ENCODE assay signal across 9 mouse cellular contexts in the genomic region with DNA sequence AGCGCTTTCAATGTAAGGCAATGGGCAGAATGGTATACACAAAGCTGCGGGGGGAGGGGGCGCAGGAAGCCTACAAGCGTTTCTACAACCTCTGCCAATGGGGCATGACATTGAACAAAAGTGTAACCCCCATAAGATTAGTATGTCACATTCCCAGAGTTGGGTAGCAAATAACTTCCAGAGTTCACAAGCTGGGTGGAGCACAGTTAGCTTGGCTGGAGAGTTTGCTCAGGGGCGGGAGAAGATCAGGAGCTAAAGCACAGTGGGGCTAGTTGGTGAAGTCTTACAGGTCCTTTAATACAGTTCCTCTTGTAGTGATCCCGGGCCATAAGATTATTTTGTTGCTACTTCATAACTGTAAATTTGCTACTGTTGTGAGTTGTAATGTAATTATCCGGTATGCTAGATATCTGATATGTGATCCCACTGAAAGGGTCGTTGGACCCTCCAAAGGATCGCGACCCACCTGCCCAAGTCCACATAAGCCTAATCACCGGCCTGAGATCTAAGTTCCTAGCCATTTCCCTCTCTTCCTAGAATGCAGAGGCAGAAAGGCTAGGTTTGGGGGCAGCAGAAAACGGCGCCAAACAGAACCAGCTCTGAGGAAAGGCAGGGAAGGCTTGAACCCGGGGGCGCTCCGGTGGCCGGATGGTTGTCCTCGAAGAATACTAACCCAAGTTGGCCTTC. TPM values are rescaled to one million over a fixed set of nuclear protein-coding genes. Genes with fewer than 3 reads are reported as not detected.
A peak's percentile ranks its signal among the peaks of the same experiment; 100 is the strongest.
DNase-seq lines count a peak whose midpoint lies in the region; ATAC-seq and TF ChIP-seq lines count a peak whose summit lies in the region.
"Had no signal": no experiment of that assay in that cellular context is flagged by ENCODE, and none has a peak within 500 bp of the region (broad histone marks: within the 10 kb centered on the region; RNA-seq: fewer than 3 reads in every experiment).

No protein-coding gene starts in this region.

- ATAC-seq in forebrain, embryonic 12.5 days (ENCODE audit: low FRiP score), result peak; percentile 13; the same call in 1 of the 2 replicates
- ATAC-seq in midbrain, postnatal 0 days (ENCODE audit: low FRiP score), result no peak

- no peak for TF ChIP-seq CTCF in heart, adult 2 months (IDR thresholded peaks at IDR 0.05)
- no peak for TF ChIP-seq CTCF in midbrain, postnatal 0 days (IDR thresholded peaks at IDR 0.05)

- H3K27ac ChIP-seq in heart, adult 2 months, result peak overlapping the region; percentile 97
- peak overlapping the region; percentile 85 for H3K27ac ChIP-seq in forebrain, embryonic 12.5 days
- peak overlapping the region; percentile 69 for H3K27ac ChIP-seq in midbrain, postnatal 0 days (ENCODE audit: low read depth, low read length)

- intact Hi-C loops in heart, adult 2 months (cut with DNase I), result no loop called here

- peaks cover 15% of the 10 kb centered on the region for H3K4me1 ChIP-seq in heart, adult 2 months (ENCODE audit: control insufficient read depth, insufficient read depth, low read length)
- H3K4me1 ChIP-seq in forebrain, embryonic 12.5 days, result peaks cover 39% of the 10 kb centered on the region
- peaks cover 10% of the 10 kb centered on the region for H3K4me1 ChIP-seq in midbrain, postnatal 0 days (ENCODE audit: insufficient read depth, low read length)

- no peaks in the 10 kb centered on the region for H3K9me3 ChIP-seq in forebrain, embryonic 12.5 days
- no peaks in the 10 kb centered on the region for H3K9me3 ChIP-seq in midbrain, postnatal 0 days (ENCODE audit: low read length)

- H3K27me3 ChIP-seq in heart, adult 2 months (ENCODE audit: control insufficient read depth, insufficient read depth, low read length), result no peaks in the 10 kb centered on the region
- H3K27me3 ChIP-seq in forebrain, embryonic 12.5 days, result no peaks in the 10 kb centered on the region
- H3K27me3 ChIP-seq in midbrain, postnatal 0 days (ENCODE audit: insufficient read depth, low read length), result no peaks in the 10 kb centered on the region

- H3K79me2 ChIP-seq in heart, adult 2 months (replicated peaks; ENCODE audit: control insufficient read depth, insufficient read depth, low read length), result peaks cover 5% of the 10 kb centered on the region

- TF ChIP-seq POLR2A in heart, adult 2 months (IDR thresholded peaks at IDR 0.05; ENCODE audit: insufficient read depth, low read depth, low read length), result no peak

- H3K36me3 ChIP-seq in heart, adult 2 months (ENCODE audit: control insufficient read depth, insufficient read depth, low read length), result peaks cover 23% of the 10 kb centered on the region
- H3K36me3 ChIP-seq in forebrain, embryonic 12.5 days (replicated peaks), result peaks cover 7% of the 10 kb centered on the region; the same call in 1 of the 2 replicates
- no peaks in the 10 kb centered on the region for H3K36me3 ChIP-seq in midbrain, postnatal 0 days (ENCODE audit: insufficient read depth, low read length)

- H3K4me2 ChIP-seq in forebrain, embryonic 12.5 days, result peak overlapping the region; percentile 90
- H3K4me2 ChIP-seq in midbrain, postnatal 0 days (ENCODE audit: low read depth, low read length, poor library complexity, severe bottlenecking), result peak overlapping the region; percentile 69

- WGBS in heart, adult 2 months, result 13% methylated on average over 18 of the region's 18 CpGs
- 16% methylated on average over 15 of the region's 18 CpGs for WGBS in forebrain, embryonic 12.5 days
- WGBS in midbrain, postnatal 0 days, result 13% methylated on average over 18 of the region's 18 CpGs

- peak overlapping the region; percentile 96 for H3K9ac ChIP-seq in heart, adult 2 months (ENCODE audit: low read depth, low read length)
- peak overlapping the region; percentile 98 for H3K9ac ChIP-seq in forebrain, embryonic 12.5 days
- H3K9ac ChIP-seq in midbrain, postnatal 0 days (replicated peaks; ENCODE audit: low read length, poor library complexity, severe bottlenecking), result peak overlapping the region; percentile 78

- TF ChIP-seq EP300 in heart, adult 2 months (IDR thresholded peaks at IDR 0.05; ENCODE audit: insufficient read depth, low read depth, low read length), result no peak

- peak overlapping the region; percentile 89 for H3K4me3 ChIP-seq in heart, adult 2 months
- peak overlapping the region; percentile 99 for H3K4me3 ChIP-seq in forebrain, embryonic 12.5 days (replicated peaks)
- peak overlapping the region; percentile 100 for H3K4me3 ChIP-seq in midbrain, postnatal 0 days (ENCODE audit: low read depth, low read length)

- DNase-seq in heart, adult 2 months, result peak; percentile 14 to 33
- no peak for DNase-seq in heart, postnatal 4 days
- DNase-seq in Muller cell, postnatal 12 days (ENCODE audit: inconsistent ontology term), result peak; percentile 16
- DNase-seq in kidney, postnatal 4 days, result peak; percentile 28 to 35
- DNase-seq in midbrain, postnatal 0 days (ENCODE audit: low spot score), result no peak
- no peak for DNase-seq in gastrocnemius, postnatal 10 days
- DNase-seq in adrenal gland, adult 18-20 months (ENCODE audit: low spot score in 2 of 2), result no peak

RNA-seq across cellular contexts. Expression of a gene that starts 0.4 kb away (rescaled TPM):
- 1 to 10 TPM; 1.2 to 1.5 TPM for total RNA-seq in heart, adult 2 months (2021)
- polyA plus RNA-seq in heart, adult 2 months (2012; rRNA removed), result 1.1 and 1.7 TPM in 2 replicates
- 1 to 10 TPM; 2.3 to 2.6 TPM for total RNA-seq in heart, postnatal 4 days (2021)
- 3.1 and 4.3 TPM in 2 replicates for polyA plus RNA-seq in forebrain, embryonic 12.5 days (2016; fragmentation: Nextera tagmentation; extraction: Ambion mirVana)
- 1.2 and 1.4 TPM in 2 replicates for total RNA-seq in midbrain, postnatal 0 days (2014; rRNA removed)
- 0.86 and 1.4 TPM in 2 replicates for polyA plus RNA-seq in midbrain, postnatal 0 days (2015; fragmentation: Nextera tagmentation; extraction: Ambion mirVana)
- 1 to 10 TPM; 2.6 to 2.9 TPM for total RNA-seq in gastrocnemius, postnatal 10 days (2021)
- 1 to 10 TPM; 2.5 to 4.1 TPM for total RNA-seq in adrenal gland, adult 18-20 months (2021)

RNA-seq across cellular contexts. Expression of a gene that starts 0.5 kb away (rescaled TPM):
- total RNA-seq in heart, adult 2 months (2021), result 100 to 1,000 TPM; 668 to 715 TPM
- 423 and 709 TPM in 2 replicates for polyA plus RNA-seq in heart, adult 2 months (2012; rRNA removed)
- total RNA-seq in heart, postnatal 4 days (2021), result 100 to 1,000 TPM; 538 to 559 TPM
- polyA plus RNA-seq in forebrain, embryonic 12.5 days (2016; fragmentation: Nextera tagmentation; extraction: Ambion mirVana), result 104 and 109 TPM in 2 replicates
- 115 and 118 TPM in 2 replicates for total RNA-seq in midbrain, postnatal 0 days (2014; rRNA removed)
- polyA plus RNA-seq in midbrain, postnatal 0 days (2015; fragmentation: Nextera tagmentation; extraction: Ambion mirVana), result 92.5 and 99.6 TPM in 2 replicates
- 100 to 1,000 TPM; 284 to 308 TPM for total RNA-seq in gastrocnemius, postnatal 10 days (2021)
- 100 to 1,000 TPM; 364 to 483 TPM for total RNA-seq in adrenal gland, adult 18-20 months (2021)

RNA-seq across cellular contexts. Expression of a gene that starts 40.9 kb away (rescaled TPM):
- total RNA-seq in heart, adult 2 months (2021), result 1 to 10 TPM; 2.3 to 2.4 TPM
- polyA plus RNA-seq in heart, adult 2 months (2012; rRNA removed), result 3.4 and 5.1 TPM in 2 replicates
- 1 to 10 TPM; 2.3 to 3.0 TPM for total RNA-seq in heart, postnatal 4 days (2021)
- polyA plus RNA-seq in forebrain, embryonic 12.5 days (2016; fragmentation: Nextera tagmentation; extraction: Ambion mirVana), result 5.8 and 6.1 TPM in 2 replicates
- 47.2 and 48.6 TPM in 2 replicates for total RNA-seq in midbrain, postnatal 0 days (2014; rRNA removed)
- 35.0 and 37.1 TPM in 2 replicates for polyA plus RNA-seq in midbrain, postnatal 0 days (2015; fragmentation: Nextera tagmentation; extraction: Ambion mirVana)
- under 1 TPM; 0.33 to 0.68 TPM for total RNA-seq in gastrocnemius, postnatal 10 days (2021)
- total RNA-seq in adrenal gland, adult 18-20 months (2021), result 1 to 10 TPM in 1 of 2 experiments, under 1 TPM in 1; 0.80 to 1.3 TPM
- total RNA-seq: common myeloid progenitor, adult 5-6 weeks had no signal

Comparison
In these comparisons a context has a peak if more than half of its experiments do, and no peak if none do; other contexts are left out.
1. DNase-seq: peak in heart, adult 2 months (2 of 2), Muller cell, postnatal 12 days (single experiment) and kidney, postnatal 4 days (2 of 2); none in heart, postnatal 4 days (single experiment), midbrain, postnatal 0 days (single experiment), gastrocnemius, postnatal 10 days (single experiment) and adrenal gland, adult 18-20 months (0 of 2).
2. RNA of a gene that starts 40.9 kb away (total RNA-seq): 47.2 to 48.6 TPM in midbrain, postnatal 0 days; 2.3 to 3.0 TPM in heart, postnatal 4 days, 2.3 to 2.4 TPM in heart, adult 2 months, 0.80 to 1.3 TPM in adrenal gland, adult 18-20 months and 0.33 to 0.68 TPM in gastrocnemius, postnatal 10 days; every median in the first group is over 10 times any median in the second.
3. Peak in every context shown above with its lines, with median percentiles within 50 percentile points of each other: H3K27ac ChIP-seq, H3K4me3 ChIP-seq and H3K9ac ChIP-seq.